Mouse (Mus musculus): ENCODE data around the gene Vps9d1.

- TF ChIP-seq CTCF (IDR thresholded peaks at IDR 0.05; ENCODE audit: insufficient read depth, low read length) (no peak), POLR2A (IDR thresholded peaks at IDR 0.05; ENCODE audit: borderline replicate concordance, extremely low read depth, low read depth, low read length) (no peak)
These were observed 54.3 kb downstream of the Vps9d1 start for GRCm38 (mm10) chr8:123199864-123200263.

Data from lung, adult 2 months (tissue).